Mouse (Mus musculus): ENCODE measurements around the gene Hspb6.

GRCm38 (mm10) chr7:30553810-30554584 is 2.0 kb downstream of the Hspb6 start:
- TF ChIP-seq POLR2A (IDR thresholded peaks at IDR 0.05; ENCODE audit: borderline replicate concordance, low read depth, low read length) (no peak), CTCF (IDR thresholded peaks at IDR 0.05; ENCODE audit: low read depth, low read length) (no peak)
